Mouse (Mus musculus): ENCODE data around the gene Bcat1. TPM values are rescaled to one million over a fixed set of nuclear protein-coding genes. Genes with fewer than 3 reads are reported as not detected.
"Not testable (repeated sequence)": the region's sequence is repeated elsewhere in the genome, so short reads cannot be mapped to it uniquely, and the experiment has no call there.

Gene Bcat1
- polyA plus RNA-seq, 1 experiment from 2014 or later = 101 TPM

DNA sequence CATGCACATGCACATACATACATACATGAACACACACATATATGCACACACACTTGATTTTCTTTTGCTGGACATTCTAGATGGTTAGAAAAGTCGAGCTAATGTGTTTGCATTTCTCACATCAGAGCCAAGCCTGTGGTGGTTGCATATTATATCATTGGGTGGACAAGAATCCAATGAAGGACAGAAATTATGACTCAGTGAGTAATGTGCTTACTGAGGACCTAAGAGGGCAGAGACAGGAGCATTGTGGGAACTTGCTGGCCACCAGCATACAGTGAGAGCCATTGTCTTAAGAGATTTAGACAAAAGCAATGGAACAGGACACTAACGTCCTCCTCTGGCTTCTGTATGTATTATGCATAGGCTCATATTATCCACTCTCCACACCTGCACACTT is 38.6 kb upstream of the Bcat1 start:
- Histone ChIP-seq H3K27ac (no peak overlapping the region), H3K4me2 (no peak overlapping the region), H3K27me3 (no peaks in the 10 kb centered on the region), H3K4me3 (no peak overlapping the region), H3K4me1 (replicated peaks) (peaks cover 12% of the 10 kb centered on the region), H3K9me3 (no peaks in the 10 kb centered on the region), H3K36me3 (no peaks in the 10 kb centered on the region), H3K9ac (no peak overlapping the region)
- ATAC-seq (ENCODE audit: low FRiP score) = no peak
- 75% methylated on average over 2 of the region's 2 CpGs for WGBS

DNA sequence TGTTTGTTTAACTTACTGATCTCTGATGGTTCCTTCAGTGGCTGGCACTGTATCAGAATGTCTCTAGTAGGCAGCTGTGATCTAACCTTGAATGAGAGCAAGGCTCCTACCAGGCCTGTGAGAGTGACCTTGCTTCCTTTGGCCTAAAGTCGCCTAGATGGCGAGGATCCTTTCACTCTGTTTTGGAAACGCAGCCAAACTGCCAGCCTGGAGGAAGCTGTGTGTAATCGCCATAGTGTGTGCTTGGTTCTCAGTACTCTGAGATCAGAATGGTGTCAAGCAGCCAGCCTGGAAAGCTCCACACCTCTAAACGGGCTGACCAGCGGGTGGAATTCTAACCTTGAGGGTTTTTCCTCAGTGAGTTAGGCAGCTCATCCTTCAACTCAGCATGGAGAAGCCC is 36.9 kb upstream of the Bcat1 start:
- no peak overlapping the region for H3K9ac ChIP-seq
- H3K36me3 ChIP-seq = no peaks in the 10 kb centered on the region
- 69% methylated on average over 6 of the region's 6 CpGs for WGBS
- no peak overlapping the region for H3K4me2 ChIP-seq
- no peak overlapping the region for H3K4me3 ChIP-seq
- no peaks in the 10 kb centered on the region for H3K27me3 ChIP-seq
- ATAC-seq (ENCODE audit: low FRiP score) = no peak
- no peak overlapping the region for H3K27ac ChIP-seq
- H3K4me1 ChIP-seq (replicated peaks) = peaks cover 12% of the 10 kb centered on the region
- H3K9me3 ChIP-seq = no peaks in the 10 kb centered on the region

DNA sequence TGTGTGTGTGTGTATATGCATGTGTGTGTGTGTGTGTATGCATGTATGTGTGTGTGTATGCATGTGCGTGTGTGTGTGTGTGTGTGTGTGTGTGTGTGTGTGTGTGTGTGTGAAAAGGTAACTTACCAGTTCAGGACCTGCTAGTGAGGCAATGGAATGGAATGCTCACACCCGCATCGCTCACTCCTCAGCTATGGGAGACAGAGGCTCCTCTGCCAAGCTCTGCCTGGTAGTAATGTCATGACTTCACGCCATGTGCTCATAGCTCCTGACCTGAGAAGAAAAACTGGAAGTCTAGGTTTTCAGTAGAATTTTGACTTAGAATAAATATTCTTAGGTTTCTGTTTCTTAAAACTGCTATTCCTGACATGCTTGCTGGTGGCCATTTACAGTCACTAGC is 34.8 kb upstream of the Bcat1 start:
- H3K27me3 ChIP-seq = no peaks in the 10 kb centered on the region
- H3K4me1 ChIP-seq (replicated peaks) = no peaks in the 10 kb centered on the region
- H3K9me3 ChIP-seq = no peaks in the 10 kb centered on the region
- no peak overlapping the region for H3K4me2 ChIP-seq
- H3K4me3 ChIP-seq = no peak overlapping the region
- 93% methylated on average over 4 of the region's 4 CpGs for WGBS
- no peak for ATAC-seq (ENCODE audit: low FRiP score)
- no peaks in the 10 kb centered on the region for H3K36me3 ChIP-seq
- H3K27ac ChIP-seq = no peak overlapping the region
- H3K9ac ChIP-seq = no peak overlapping the region

DNA sequence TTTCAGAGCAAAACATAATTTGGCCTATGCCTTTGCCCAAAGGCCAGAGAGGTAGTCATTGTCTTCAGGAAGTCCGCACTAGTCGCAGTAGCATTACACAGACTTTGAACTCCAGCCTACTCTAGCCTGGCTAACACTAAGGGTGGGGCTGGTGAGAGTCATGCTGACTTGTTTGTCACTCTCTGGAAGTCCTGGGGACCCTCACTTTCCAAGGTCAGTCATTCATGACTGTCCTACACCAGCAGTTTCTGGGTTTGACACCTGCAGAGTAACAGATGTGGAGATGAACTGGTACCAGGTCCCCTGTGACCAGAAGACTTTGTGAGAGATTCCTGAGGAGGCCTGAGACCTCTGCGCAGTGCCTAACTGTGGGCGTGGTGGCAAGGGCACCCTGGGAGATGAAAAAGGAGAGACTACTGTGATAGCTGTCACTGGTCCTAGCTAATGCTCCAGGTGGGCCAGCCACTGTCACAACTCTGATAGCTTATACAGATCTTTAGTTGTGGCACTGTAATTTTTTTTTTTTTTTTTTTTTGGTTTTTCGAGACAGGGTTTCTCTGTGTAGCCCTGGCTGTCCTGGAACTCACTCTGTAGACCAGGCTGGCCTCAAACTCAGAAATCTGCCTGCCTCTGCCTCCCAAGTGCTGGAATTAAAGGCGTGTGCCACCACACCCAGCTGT is 30.3 kb upstream of the Bcat1 start:
- WGBS = 89% methylated on average over 6 of the region's 6 CpGs
- no peaks in the 10 kb centered on the region for H3K4me1 ChIP-seq (replicated peaks)
- ATAC-seq (ENCODE audit: low FRiP score) = no peak
- H3K9ac ChIP-seq = no peak overlapping the region
- H3K27me3 ChIP-seq = no peaks in the 10 kb centered on the region
- no peak overlapping the region for H3K27ac ChIP-seq
- no peaks in the 10 kb centered on the region for H3K36me3 ChIP-seq
- H3K9me3 ChIP-seq = no peaks in the 10 kb centered on the region
- H3K4me3 ChIP-seq = no peak overlapping the region
- no peak overlapping the region for H3K4me2 ChIP-seq

DNA sequence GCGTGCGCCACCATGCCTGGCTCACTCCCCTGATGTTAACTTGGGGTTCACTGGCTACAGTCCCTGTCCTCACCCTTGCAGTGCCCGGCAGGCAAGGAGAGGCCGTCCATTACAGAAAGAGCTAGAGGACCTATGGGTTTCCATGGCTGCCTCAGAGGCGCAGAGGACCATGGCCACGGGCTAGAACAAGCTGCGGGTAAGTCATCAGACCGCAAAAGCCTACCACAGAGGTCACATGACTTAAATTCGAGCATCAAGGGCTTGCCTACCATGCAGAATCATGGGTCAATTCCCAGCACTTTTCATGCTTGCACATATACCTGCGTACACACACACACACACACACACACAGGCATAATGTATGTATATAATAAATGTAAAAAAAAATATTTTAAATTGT is 29.5 kb upstream of the Bcat1 start:
- Histone ChIP-seq H3K4me3 (no peak overlapping the region), H3K4me1 (replicated peaks) (no peaks in the 10 kb centered on the region), H3K4me2 (no peak overlapping the region), H3K27me3 (no peaks in the 10 kb centered on the region), H3K9me3 (no peaks in the 10 kb centered on the region), H3K36me3 (no peaks in the 10 kb centered on the region), H3K27ac (no peak overlapping the region), H3K9ac (no peak overlapping the region)
- no peak for ATAC-seq (ENCODE audit: low FRiP score)
- WGBS = 95% methylated on average over 10 of the region's 10 CpGs

DNA sequence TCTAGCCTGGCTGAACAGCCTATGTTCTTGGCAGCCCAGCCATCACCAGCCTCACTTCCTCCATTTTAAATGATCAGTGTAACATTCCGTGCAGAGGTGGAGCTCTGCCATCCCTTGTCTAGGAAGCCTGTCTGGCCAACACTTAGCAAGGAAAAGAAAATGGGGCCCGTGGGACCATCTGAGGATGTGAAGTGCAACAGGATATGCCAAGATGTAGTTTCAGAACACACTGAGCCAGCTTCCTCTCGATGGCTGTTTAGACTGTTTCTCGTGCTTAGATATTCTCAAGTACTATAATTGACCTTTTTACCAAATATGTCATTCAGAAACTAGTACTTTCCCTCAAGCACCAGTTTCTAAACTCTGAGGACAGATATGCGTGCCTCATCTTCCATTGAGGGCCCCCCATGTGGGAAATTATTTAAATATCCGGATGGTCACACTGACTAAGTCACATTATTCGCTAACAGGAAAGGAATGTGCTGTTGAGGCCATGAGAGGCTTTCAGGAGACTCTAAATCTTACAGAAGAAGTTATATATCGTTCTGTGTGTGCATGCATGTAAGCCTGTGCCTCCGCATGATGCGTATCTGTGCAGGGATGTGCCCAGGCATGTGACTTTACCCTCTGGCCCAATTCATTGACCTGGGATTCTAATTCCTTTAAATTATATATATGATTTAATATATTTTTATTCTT is 28.4 kb upstream of the Bcat1 start:
- H3K9ac ChIP-seq = no peak overlapping the region
- no peak overlapping the region for H3K4me3 ChIP-seq
- H3K36me3 ChIP-seq = no peaks in the 10 kb centered on the region
- ATAC-seq (ENCODE audit: low FRiP score) = no peak
- H3K9me3 ChIP-seq = no peaks in the 10 kb centered on the region
- no peak overlapping the region for H3K27ac ChIP-seq
- H3K27me3 ChIP-seq = no peaks in the 10 kb centered on the region
- H3K4me2 ChIP-seq = no peak overlapping the region
- H3K4me1 ChIP-seq (replicated peaks) = no peaks in the 10 kb centered on the region
- 88% methylated on average over 10 of the region's 10 CpGs for WGBS

DNA sequence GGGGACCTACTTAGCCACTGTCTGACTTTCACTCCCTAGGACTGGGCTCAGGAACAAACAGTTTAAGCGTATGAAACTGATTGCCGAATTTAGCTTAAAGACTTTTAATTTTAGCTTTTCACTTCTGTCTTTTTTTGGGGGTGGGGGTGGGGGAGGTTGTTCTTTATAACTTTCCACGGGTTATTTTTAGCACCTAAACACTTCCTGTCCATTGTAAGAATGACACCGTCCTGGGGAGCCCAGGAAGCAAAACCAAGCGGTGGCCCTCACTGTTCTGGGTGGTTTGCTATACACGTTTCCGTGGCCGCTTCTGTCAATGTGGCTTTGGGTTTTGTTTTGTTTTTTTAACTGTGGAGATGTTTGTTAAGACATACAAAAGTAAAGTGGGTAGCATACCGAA is 24.9 kb upstream of the Bcat1 start:
- no peaks in the 10 kb centered on the region for H3K27me3 ChIP-seq
- WGBS = 76% methylated on average over 9 of the region's 9 CpGs
- no peak for ATAC-seq (ENCODE audit: low FRiP score)
- H3K4me1 ChIP-seq (replicated peaks) = no peaks in the 10 kb centered on the region
- no peaks in the 10 kb centered on the region for H3K9me3 ChIP-seq
- H3K27ac ChIP-seq = no peak overlapping the region
- H3K9ac ChIP-seq = no peak overlapping the region
- H3K36me3 ChIP-seq = no peaks in the 10 kb centered on the region
- H3K4me2 ChIP-seq = no peak overlapping the region
- H3K4me3 ChIP-seq = no peak overlapping the region

DNA sequence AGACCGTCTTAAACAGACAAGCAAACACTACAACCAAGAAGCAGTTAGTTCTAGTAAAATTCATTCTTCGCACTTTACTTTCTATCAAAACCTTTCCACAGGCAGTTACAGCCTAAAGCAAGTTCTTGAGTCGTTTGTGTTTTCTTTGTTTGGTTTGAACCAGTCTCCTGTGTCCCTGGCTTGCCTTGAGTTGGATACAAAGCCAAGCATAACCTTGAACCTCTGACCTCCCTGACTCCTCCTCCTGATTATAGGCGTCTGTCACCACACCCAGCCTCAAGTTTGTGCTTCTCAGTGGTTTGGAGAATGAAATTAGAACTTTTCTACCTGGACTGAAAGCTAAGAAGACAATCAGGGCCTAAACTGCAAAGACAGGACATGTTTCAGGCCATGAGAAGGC is 18.4 kb upstream of the Bcat1 start:
- 81% methylated on average over 4 of the region's 4 CpGs for WGBS
- H3K27ac ChIP-seq = no peak overlapping the region
- H3K27me3 ChIP-seq = 0 out of 2 replicates have a peak, but pooled peaks cover 2% of the 10 kb centered on the region
- no peak for ATAC-seq (ENCODE audit: low FRiP score)
- no peaks in the 10 kb centered on the region for H3K9me3 ChIP-seq
- no peaks in the 10 kb centered on the region for H3K4me1 ChIP-seq (replicated peaks)
- H3K4me3 ChIP-seq = no peak overlapping the region
- H3K36me3 ChIP-seq = no peaks in the 10 kb centered on the region
- H3K4me2 ChIP-seq = no peak overlapping the region
- no peak overlapping the region for H3K9ac ChIP-seq

DNA sequence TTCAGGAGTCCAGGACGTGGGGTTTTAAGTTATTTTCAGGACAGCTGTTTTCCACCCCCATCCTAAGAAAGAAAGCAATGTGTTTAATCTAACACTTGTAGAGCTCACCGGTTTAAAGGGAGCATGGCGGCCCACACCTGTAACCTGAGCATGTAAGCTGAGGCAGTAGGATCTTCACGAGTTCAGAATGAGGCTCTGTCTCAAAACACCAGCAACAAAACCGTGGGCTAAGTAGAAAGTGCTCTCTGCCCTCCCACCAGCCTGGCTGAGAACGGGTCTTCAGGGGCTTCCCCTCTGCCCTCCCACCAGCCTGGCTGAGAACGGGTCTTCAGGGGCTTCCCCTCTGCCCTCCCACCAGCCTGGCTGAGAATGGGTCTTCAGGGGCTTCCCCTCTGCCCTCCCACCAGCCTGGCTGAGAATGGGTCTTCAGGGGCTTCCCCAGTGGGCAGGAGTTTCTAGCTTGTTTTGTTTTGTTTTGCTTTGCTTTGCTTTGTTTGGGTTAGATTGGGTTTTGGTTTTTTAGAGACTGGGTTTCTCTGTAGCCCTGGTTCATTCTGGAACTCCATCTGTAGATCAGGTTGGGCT is 17.1 kb upstream of the Bcat1 start:
- H3K27ac ChIP-seq; H3K9me3 ChIP-seq; H3K4me1 ChIP-seq (replicated peaks); H3K4me2 ChIP-seq; ATAC-seq (ENCODE audit: low FRiP score); H3K27me3 ChIP-seq; H3K4me3 ChIP-seq; H3K36me3 ChIP-seq; H3K9ac ChIP-seq: not testable (repeated sequence)
- 65% methylated on average over 7 of the region's 7 CpGs for WGBS

DNA sequence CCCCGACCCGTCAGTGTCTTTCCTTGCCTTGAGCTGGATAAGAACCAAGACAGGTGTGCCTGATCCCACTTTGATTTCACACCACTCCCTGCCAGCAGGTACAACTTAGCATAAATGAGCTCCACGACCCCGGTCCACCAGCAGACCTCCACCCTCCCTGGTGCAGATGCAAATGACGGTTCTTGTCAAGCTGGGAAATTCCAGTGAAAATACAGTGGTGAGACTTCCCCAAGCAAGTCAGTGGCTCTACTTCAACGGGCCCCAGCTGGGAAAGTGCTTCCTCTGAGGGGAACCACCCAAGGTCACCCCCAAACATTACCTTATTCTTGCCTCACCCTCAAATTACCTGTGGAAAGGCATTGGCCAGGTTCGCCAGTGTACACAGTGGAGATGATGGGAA is 16.0 kb upstream of the Bcat1 start:
- Histone ChIP-seq H3K4me1 (replicated peaks) (no peaks in the 10 kb centered on the region), H3K4me3 (no peak overlapping the region), H3K4me2 (no peak overlapping the region), H3K9me3 (no peaks in the 10 kb centered on the region), H3K36me3 (no peaks in the 10 kb centered on the region), H3K27ac (no peak overlapping the region), H3K9ac (no peak overlapping the region), H3K27me3 (0 out of 2 replicates have a peak, but pooled peaks cover 2% of the 10 kb centered on the region)
- ATAC-seq (ENCODE audit: low FRiP score) = no peak
- 88% methylated on average over 7 of the region's 7 CpGs for WGBS

DNA sequence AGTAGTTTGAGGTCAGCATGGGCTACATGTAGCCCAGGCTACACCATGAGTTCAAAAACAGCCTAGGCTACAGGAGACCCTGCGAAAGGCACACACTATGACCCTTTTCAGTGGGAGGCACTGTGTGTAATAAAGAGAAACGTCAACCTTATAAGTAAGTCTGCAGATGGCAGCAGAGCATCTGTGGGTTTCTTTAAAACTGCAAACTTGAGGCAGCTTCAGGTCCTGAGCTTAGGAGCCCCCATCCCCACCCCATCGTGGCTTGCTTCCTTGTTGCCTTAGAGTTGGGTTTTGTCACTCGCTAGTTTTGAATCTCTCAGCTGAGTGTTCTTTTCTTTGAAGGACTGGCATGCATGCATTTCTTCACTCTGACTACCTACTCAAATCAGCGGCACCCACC is 14.9 kb upstream of the Bcat1 start:
- no peaks in the 10 kb centered on the region for H3K9me3 ChIP-seq
- no peaks in the 10 kb centered on the region for H3K4me1 ChIP-seq (replicated peaks)
- no peak overlapping the region for H3K4me2 ChIP-seq
- 0 out of 2 replicates have a peak, but pooled peaks cover 2% of the 10 kb centered on the region for H3K27me3 ChIP-seq
- 68% methylated on average over 5 of the region's 5 CpGs for WGBS
- H3K36me3 ChIP-seq = no peaks in the 10 kb centered on the region
- no peak overlapping the region for H3K4me3 ChIP-seq
- no peak overlapping the region for H3K9ac ChIP-seq
- H3K27ac ChIP-seq = no peak overlapping the region
- ATAC-seq (ENCODE audit: low FRiP score) = no peak

DNA sequence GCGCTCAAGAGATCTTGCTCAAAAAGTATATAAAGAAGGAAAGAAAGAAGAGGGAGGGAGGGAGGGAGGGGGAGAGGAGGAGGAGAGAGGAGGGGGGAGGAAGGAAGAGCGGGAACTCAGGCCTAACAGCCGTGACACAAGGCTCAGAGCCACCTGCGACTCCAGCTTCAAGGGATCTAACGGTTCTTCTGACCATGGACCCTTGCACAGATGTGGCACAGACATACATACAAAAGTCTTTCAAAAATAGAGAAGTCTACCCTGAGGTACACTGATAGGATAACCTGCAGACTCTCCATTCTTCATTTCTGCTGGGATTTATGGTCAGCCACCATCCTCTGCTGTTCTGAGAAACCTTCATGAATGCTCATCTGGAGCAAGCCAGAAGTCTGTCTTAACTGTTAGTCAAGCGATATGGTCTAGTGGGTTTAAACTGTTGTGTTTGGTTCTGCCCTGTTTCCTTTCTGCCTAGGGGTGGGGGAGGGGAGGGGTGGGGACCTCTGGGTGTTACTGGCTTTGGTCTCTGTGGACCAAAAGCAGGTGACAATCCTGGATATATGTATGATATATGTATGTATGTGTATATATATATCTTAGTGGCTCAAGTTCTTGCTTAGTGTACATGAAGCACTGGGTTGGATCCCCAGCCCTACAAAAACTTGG is 14.3 kb upstream of the Bcat1 start:
- WGBS = 72% methylated on average over 6 of the region's 6 CpGs
- 0 out of 2 replicates have a peak, but pooled peaks cover 2% of the 10 kb centered on the region for H3K27me3 ChIP-seq
- no peaks in the 10 kb centered on the region for H3K36me3 ChIP-seq
- ATAC-seq (ENCODE audit: low FRiP score) = no peak
- H3K4me3 ChIP-seq = no peak overlapping the region
- H3K4me1 ChIP-seq (replicated peaks) = no peaks in the 10 kb centered on the region
- no peak overlapping the region for H3K27ac ChIP-seq
- no peak overlapping the region for H3K9ac ChIP-seq
- no peaks in the 10 kb centered on the region for H3K9me3 ChIP-seq
- no peak overlapping the region for H3K4me2 ChIP-seq
